Mouse (Mus musculus) lung, postnatal 25 days (tissue): ENCODE results near the gene Gm14459.
"Not testable (repeated sequence)": the region's sequence is repeated elsewhere in the genome, so short reads cannot be mapped to it uniquely, and the experiment has no call there.

Experiments
- DNase-seq: peaks from one replicate; pipeline ENCODE4 v3.0.0; 2022; ENCODE audit warnings: low spot score

Gene Gm14459

DNA sequence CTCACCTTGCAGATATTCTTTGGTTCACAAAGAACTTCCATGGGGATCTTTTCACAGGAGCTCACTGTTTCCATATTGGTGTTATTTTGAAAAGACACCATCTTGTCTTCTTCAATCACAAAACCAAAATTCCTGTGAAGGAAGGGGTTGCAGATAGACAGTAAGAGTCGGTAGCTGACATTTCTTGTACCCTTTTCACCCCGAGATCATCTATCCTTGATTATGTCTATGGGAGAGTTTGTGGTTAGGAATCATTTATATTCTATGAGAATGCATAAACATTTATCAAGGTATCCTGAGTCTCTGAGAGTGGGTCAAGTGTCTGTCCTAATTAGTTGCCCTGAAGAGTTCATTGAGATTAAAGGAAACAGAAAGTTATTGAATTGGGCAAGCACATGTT, at the start of gene Gm14459:
TSS of gene Gm14459 (minus strand) at position 101 of the 400 bp plus-strand sequence.
- no peak for DNase-seq

DNA sequence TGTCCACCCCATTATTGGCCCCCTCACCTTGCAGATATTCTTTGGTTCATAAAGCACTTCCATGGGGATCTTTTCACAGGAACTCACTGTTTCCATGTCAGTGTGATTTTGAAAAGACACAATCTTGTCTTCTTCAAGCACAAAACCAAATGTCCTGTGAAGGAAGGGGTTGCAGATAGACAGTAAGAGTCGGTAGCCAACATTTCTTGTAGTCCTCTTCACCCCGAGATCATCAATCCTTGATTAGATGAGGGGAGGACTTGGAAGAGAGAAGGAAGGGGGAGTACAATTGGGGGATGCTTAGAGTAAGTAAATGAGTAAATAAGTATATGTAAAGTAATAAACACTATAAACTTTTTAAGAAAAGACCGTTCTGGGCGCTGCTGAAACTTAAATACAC, 23.4 kb upstream of the Gm14459 start, which contains the start of gene Ssxb6:
TSS of gene Ssxb6 (minus strand) at position 101 of the 400 bp plus-strand sequence.
- DNase-seq: not testable (repeated sequence)
